Mouse (Mus musculus) bone marrow macrophage, adult 2 months (primary cell): ENCODE measurements at regions not wholly inside any gene's neighbourhood (a gene's known extent, or its start where the extent isn't known, plus 50 kb on each side); places are given as distances from the start of the nearest gene placed in this dataset.

Source experiments
- H3K27ac ChIP-seq: 2 replicates; pipeline ENCODE4 v1.5.1; 2012; ENCODE audit warnings: low read depth, low read length; ENCODE audit not compliant: insufficient read depth
- H3K4me1 ChIP-seq: 2 replicates; pipeline ENCODE4 v1.6.1; 2012; ENCODE audit warnings: low read length; ENCODE audit not compliant: control insufficient read depth, insufficient read depth
- H3K4me3 ChIP-seq: 2 replicates; pipeline ENCODE4 v1.5.1; 2012; ENCODE audit warnings: mild to moderate bottlenecking, low read length, moderate library complexity; ENCODE audit not compliant: insufficient read depth
- CTCF ChIP-seq: IDR thresholded peaks from 2 replicates; pipeline ENCODE4 v1.5.1; 2012; ENCODE audit warnings: low read depth, mild to moderate bottlenecking, low read length, moderate library complexity
- POLR2A ChIP-seq: IDR thresholded peaks from 2 replicates; pipeline ENCODE4 v1.6.1; 2012; ENCODE audit warnings: mild to moderate bottlenecking, low read depth, low read length, borderline replicate concordance

DNA sequence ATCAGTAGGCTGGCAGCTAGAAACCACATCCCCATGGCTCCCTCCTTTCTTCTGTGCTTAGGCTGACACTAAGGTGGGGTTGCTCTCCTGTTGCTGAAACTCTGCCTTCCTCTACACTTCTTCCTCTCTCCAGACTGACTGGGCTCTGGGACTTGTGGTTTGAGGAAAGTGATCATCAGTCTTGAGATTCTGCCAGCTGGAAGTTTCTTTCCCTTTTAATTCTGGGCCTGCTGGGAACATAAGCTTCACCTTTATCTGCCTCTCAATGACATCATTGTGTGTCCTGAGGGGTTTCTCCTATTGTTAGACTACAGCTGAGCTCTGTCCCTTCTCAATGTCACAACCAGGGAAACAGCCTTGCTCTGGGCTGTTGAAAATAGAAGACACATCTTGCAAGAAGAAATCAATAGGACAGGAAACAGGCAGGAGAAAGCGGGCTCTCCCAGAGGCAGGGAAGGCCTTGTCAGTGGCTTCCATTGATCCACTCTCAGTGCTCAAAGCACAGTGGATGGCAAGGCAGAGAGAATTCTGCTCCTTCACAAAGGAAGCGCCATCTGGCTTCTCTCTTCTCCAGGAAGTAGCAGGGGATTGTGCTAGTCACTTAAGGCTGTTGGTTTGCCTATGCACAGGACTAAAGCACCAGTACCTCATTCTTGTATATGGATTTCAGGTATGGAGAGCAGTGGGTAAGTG lies 206.3 kb upstream of the Cdyl start:
- TF ChIP-seq POLR2A (no peak), CTCF (no peak)
- H3K27ac ChIP-seq, result no peak overlapping the region

DNA sequence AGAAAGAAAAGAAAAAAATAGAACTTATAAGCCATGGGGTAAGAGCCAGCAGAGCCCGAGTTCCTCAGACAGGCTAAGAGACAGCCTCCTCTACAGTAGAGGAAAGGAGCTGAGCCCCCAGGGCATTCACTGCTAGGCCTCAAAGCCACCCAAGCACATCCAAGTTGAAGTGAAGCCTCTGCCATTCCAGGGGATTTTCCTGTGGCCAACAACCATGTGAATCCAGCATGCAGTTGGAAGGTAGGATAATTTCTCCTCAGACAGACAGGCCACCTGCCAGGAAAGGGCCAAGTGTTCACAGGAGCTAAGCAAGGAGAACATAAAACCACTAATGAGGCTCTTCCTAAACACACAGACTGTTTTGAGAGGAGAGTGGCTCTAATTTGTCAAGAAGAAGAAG lies 199.6 kb upstream of the Cdyl start:
- TF ChIP-seq POLR2A (no peak), CTCF (no peak)
- Histone ChIP-seq H3K27ac (no peak overlapping the region), H3K4me3 (no peak overlapping the region)

More for the DNA sequence above, 206.3 kb upstream of the Cdyl start:
- no peak overlapping the region for H3K4me3 ChIP-seq
- peaks cover 19% of the 10 kb centered on the region for H3K4me1 ChIP-seq

DNA sequence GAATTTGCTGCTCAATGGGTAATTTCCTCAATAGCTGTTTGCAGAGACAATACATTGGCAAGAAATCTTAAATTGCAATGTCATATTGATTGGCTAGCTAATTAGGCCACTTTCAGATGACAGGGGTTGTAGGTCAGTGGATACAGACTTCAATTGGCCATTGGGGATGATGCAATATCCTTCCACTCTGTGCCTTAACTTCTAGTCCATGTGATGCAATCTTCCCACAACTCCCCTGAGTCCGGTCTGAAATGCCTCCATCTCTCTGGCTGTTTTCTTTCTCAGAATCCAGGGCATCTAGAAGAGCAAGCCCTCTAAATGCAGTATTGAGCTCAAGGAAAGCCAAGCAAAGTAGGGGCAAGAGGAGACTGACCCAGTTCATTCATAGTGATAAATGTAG lies 196.4 kb upstream of the Cdyl start:
- Histone ChIP-seq H3K27ac (no peak overlapping the region), H3K4me1 (peaks cover 7% of the 10 kb centered on the region; the same call in 1 of the 2 replicates), H3K4me3 (no peak overlapping the region)
- TF ChIP-seq POLR2A (no peak), CTCF (no peak)

More for the DNA sequence above, 199.6 kb upstream of the Cdyl start:
- H3K4me1 ChIP-seq, result peaks cover 7% of the 10 kb centered on the region; the same call in 1 of the 2 replicates

DNA sequence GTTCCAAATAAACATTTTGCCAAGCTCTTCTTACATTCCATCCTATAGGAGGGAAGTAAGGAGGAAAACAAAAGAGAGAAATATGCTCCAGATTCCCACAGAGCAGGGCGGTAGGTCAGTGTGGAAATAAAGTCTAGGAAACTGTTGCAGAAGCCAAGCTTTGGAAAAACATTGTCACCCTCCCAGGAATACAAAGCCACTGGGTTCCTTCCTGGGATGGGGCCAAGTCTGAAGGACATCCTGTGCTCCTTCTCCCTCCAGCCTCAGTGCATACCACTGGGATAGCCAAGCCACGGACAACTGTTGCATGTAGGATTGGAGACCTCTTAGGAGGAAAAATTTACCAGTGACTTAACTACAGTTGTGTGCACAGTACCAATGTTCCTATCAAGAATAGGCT lies 195.8 kb upstream of the Cdyl start:
- no peak overlapping the region for H3K27ac ChIP-seq
- TF ChIP-seq CTCF (no peak), POLR2A (no peak)
- H3K4me3 ChIP-seq, result no peak overlapping the region
- H3K4me1 ChIP-seq, result peaks cover 7% of the 10 kb centered on the region; the same call in 1 of the 2 replicates

DNA sequence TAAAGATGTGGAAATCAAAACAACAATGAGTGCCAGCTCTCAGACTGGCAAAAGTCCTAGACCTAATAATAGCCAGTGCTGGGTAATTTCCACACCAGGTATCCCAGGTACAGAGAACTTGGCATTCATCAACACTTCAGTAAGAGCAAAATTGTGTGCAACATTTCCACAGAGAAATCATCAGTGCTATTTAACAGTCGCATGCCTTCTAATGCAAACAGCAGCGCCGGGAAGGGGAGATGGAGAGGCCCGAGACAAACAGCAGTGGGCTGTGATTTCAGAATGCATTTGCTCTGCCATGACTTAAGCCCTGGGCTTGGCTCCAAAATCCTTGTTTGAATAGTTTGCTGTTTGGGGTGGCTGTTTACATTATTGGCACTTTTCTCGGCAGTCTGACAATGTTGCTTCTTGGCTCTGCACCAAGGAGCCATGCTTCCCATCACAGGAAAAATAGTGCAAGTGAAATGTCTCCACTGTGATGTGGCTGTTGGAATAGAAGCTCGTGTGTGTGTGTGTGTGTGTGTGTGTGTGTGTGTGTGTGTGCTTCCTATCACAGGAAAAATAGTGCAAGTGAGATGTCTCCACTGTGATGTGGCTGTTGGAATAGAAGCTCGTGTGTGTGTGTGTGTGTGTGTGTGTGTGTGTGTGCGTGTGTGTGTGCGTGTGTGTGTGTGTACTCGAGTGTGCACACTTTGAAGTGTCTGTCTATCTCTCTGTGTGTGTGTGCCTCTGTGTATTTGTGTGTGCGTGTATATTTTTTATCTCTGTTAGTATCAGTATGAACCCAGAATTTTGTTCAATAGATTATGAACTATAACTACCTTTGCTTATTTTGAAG lies 190.1 kb upstream of the Cdyl start:
- H3K4me3 ChIP-seq, result no peak overlapping the region
- no peak overlapping the region for H3K27ac ChIP-seq
- peaks cover 6% of the 10 kb centered on the region for H3K4me1 ChIP-seq
- TF ChIP-seq POLR2A (no peak), CTCF (no peak)

DNA sequence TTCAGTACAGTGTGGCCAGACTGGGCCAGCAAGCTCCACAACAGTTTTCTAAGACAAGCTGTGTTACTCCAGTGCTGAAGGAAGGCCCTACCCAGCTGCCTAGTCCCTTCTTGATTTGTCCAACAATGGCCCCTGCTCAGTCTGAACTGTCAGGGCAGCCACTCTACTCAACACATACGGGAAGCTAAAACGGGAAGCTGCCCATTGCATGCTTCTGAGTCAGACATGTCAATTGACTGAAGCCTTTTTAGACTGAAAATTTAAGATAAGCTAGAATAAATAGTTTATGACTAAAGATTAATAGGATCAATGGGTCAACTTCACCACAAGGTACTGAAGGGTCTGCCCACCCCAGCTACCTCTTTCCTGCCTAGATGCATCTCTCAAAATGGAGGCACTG lies 181.4 kb upstream of the Cdyl start:
- peaks cover 23% of the 10 kb centered on the region for H3K4me1 ChIP-seq
- H3K27ac ChIP-seq, result no peak overlapping the region
- no peak overlapping the region for H3K4me3 ChIP-seq
- no peak for TF ChIP-seq CTCF

DNA sequence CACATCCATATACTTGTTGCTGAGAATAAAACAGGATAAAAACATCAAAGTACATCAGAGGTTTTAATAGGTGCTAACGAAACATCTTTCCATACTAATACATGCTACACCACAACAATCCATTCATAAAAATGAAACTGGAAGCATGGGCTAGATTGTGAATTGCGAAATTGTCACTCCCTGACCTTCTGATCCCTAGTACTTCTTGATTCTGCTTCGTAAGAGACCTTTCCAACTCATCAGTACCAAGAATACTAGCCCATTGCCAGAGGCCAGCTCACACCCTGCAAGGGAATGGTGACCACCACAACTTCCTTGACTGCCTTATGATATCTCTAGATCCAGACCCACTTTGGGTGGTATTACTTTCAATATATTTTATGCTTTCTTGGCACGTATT lies 177.3 kb upstream of the Cdyl start:
- peaks cover 16% of the 10 kb centered on the region for H3K4me1 ChIP-seq
- no peak overlapping the region for H3K4me3 ChIP-seq
- TF ChIP-seq CTCF (no peak), POLR2A (no peak)
- no peak overlapping the region for H3K27ac ChIP-seq

DNA sequence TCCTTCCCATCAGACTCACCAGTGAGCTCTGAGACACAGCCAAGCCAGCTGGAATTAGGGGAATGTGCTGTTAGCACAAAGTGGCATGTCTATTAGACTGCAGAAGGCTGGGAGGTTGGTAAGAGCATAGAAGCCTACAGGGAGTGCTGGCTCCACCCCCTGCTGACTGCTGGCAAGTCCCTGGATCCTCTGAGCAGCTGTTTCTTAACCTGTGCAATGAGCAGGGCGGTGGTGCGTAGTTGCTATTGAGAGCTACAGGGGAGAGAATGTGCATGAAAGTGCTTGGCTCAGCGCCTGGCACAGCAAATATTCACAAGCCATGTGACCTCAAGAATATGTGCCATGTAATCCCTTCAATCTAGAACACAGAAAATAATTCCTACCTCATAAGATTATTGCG lies 173.5 kb upstream of the Cdyl start:
- no peak overlapping the region for H3K4me3 ChIP-seq
- TF ChIP-seq CTCF (no peak), POLR2A (no peak)
- H3K27ac ChIP-seq, result no peak overlapping the region
- peaks cover 8% of the 10 kb centered on the region for H3K4me1 ChIP-seq

DNA sequence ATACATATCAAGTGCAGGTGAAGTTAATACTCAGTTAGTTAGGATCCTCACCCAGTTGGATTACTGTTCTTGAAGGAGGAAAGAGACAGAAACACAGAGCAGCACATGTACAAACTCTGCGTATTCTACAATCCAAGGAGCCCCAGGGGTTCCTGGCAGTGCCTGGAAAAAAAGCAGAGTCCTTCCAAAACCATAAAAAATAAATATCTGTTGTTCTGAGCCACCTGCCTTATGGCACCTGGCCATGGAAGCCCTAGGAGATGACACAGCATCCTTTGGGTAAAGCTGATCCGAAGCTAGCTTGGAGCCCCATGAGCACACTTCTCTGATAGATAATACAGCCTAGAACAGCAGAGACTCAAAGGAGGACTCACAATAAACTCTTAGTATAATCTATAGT lies 159.9 kb upstream of the Cdyl start:
- TF ChIP-seq CTCF (no peak), POLR2A (no peak)
- Histone ChIP-seq H3K27ac (no peak overlapping the region), H3K4me1 (no peaks in the 10 kb centered on the region), H3K4me3 (no peak overlapping the region)

DNA sequence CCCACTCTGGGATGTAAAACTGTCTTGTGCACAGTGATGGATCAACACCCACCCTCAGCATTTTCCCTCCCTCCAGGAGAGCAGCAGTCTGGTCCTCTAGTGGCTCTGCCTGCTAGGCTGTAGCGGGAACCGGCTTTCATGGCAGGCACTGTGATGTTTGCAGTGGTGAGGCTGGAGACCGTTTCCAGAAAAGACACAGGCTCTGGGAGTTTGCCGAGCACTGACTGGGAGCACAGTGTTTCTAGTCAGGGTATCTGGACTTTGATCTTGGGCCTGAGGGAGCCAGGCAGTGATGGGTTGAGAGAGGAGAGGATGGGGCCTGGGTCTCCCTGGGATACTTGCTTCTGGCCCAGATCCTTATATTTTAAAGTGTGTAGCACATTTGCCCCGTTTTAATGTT lies 158.7 kb upstream of the Cdyl start:
- Histone ChIP-seq H3K4me3 (no peak overlapping the region), H3K4me1 (no peaks in the 10 kb centered on the region), H3K27ac (no peak overlapping the region)
- no peak for TF ChIP-seq POLR2A
- no peak for TF ChIP-seq CTCF
